Mouse (Mus musculus) neural tube, embryonic 11.5 days (tissue): ENCODE data around the gene Hnrnph3. TPM values are rescaled to one million over a fixed set of nuclear protein-coding genes. Genes with fewer than 3 reads are reported as not detected.

Experiments
- ATAC-seq: fragments of 200-750 bp; cut with Nextera tagmentation; 2 replicates; pipeline ENCODE4 v1.8.0; 2017; ENCODE audit warnings: moderate number of reproducible peaks, mild to moderate bottlenecking, moderate TSS enrichment, moderate library complexity; ENCODE audit not compliant: insufficient read depth, low FRiP score, low TSS enrichment
- DNase-seq: peaks from one replicate; pipeline ENCODE4 v3.0.0-alpha.2; 2015; ENCODE audit warnings: low spot score
- H3K27ac ChIP-seq: fragments of 300-500 bp; sonication (generic); 2 replicates; pipeline ENCODE4 v1.5.1; 2014; ENCODE audit warnings: low read depth, mild to moderate bottlenecking, low read length
- H3K27me3 ChIP-seq: fragments of 300-500 bp; sonication (generic); 2 replicates; pipeline ENCODE4 v1.6.1; 2014; ENCODE audit warnings: mild to moderate bottlenecking, low read length, mixed read lengths; ENCODE audit not compliant: control insufficient read depth, insufficient read depth
- H3K36me3 ChIP-seq: fragments of 300-500 bp; sonication (generic); 2 replicates; pipeline ENCODE4 v1.6.1; 2014; ENCODE audit warnings: mild to moderate bottlenecking, low read length, moderate library complexity, mixed read lengths; ENCODE audit not compliant: control insufficient read depth, insufficient read depth
- H3K4me1 ChIP-seq: fragments of 300-500 bp; sonication (generic); 2 replicates; pipeline ENCODE4 v1.6.1; 2014; ENCODE audit warnings: low read length, mixed read lengths; ENCODE audit not compliant: control insufficient read depth, insufficient read depth
- H3K4me2 ChIP-seq: fragments of 300-500 bp; sonication (generic); 2 replicates; pipeline ENCODE4 v1.6.1; 2014; ENCODE audit warnings: low read depth, mild to moderate bottlenecking, moderate library complexity
- H3K4me3 ChIP-seq: fragments of 300-500 bp; sonication (generic); 2 replicates; pipeline ENCODE4 v1.5.1; 2014; ENCODE audit warnings: low read depth, low read length
- H3K9ac ChIP-seq: fragments of 300-500 bp; sonication (generic); 2 replicates; pipeline ENCODE4 v1.6.1; 2014; ENCODE audit warnings: mild to moderate bottlenecking, low read length
- H3K9me3 ChIP-seq: fragments of 300-500 bp; sonication (generic); 2 replicates; pipeline ENCODE4 v1.6.1; 2016; ENCODE audit warnings: low read length; ENCODE audit not compliant: control insufficient read depth
- WGBS: fragments of 180-500 bp; shearing (Covaris S2); extraction: QIAGEN DNeasy Blood & Tissue Kit; methylation state at CpG from one replicate; pipeline ENCODE4 v1.1.7; 2014; 5-methylcytosine and 5-hydroxymethylcytosine counted together
- polyA plus RNA-seq: library from polyadenylated mRNA; unstranded; fragments of >200 nt; fragmentation: Nextera tagmentation; extraction: Ambion mirVana; gene quantifications from 2 replicates; pipeline ENCODE4 v1.2.1, GENCODE M21; 2014

Gene Hnrnph3
- polyA plus RNA-seq, 1 experiment from 2014 or later, result 159 TPM

DNA sequence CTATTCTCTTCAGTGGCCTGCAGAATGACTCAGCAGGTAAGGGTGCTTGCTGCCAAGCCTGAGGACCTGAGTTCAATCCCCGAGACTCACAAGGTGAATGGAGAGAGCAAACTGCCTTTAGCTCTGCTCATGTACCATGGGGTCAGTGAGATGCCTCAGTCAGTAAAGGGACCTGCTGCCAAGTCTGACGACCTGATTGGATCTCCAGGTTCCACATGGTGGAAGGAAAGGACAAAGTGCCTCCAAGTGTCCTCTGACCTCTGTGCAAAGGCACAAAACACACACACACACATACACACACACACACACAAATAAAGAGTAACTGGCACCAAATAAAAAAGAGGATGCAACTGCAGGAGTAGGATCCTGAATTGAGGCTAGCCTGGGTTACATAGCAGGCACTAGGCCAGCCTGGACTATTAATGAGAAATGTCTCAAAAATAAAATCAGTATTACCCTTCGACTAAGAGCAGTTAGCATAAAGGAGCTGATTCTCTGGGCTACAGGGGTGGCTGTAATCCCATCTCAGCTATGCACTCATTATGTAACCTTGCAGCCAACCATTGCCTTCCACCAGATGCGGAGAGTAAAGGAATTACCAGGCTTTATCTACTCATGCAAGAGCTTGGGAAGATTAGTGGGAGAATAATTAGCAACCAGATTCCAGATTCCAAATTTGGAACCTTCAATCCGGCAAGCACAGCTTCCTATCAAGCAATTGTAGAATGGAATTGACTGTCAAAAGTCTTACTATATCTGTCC, 16.0 kb upstream of the Hnrnph3 start:
- Histone ChIP-seq H3K9me3 (no peaks in the 10 kb centered on the region), H3K4me1 (no peaks in the 10 kb centered on the region), H3K36me3 (no peaks in the 10 kb centered on the region), H3K27ac (no peak overlapping the region), H3K9ac (no peak overlapping the region), H3K27me3 (no peaks in the 10 kb centered on the region), H3K4me2 (no peak overlapping the region), H3K4me3 (no peak overlapping the region)
- 88% methylated on average over 5 of the region's 5 CpGs for WGBS
- ATAC-seq (no peak), DNase-seq (no peak)

DNA sequence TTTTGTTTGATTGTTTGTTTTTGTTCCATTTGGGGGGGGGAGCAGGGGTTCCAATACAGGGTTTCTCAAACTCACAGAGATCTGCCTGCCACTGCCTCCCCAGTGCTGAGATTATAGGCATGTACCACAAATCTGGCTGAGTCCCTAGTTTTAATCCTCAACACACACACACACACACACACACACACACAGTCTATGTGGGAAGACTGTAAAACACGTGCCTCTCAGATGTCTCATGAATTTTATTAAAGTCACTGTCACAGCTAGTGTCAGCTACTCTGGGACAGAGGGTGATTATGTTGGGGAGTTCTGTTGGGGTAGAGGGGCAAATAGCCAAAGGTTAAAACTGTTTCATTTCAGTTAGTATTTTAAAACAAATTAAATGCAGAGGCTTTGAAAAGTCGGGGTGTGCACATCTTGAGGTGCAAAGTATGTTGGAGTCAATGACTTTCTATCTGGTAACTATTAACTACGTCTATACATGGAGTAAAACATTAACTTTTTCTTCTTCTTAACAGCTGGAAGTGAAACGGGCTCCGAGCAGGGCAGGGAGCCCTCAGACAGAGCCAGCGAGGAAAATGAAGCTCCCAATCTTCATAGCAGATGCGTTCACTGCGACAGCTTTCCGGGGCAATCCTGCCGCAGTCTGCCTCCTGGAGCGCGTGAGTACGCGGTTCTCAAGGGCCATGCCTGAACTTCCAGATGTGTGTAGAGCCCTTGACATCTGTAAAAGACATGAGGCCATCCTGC, 14.7 kb upstream of the Hnrnph3 start:
- Histone ChIP-seq H3K36me3 (no peaks in the 10 kb centered on the region), H3K4me3 (no peak overlapping the region), H3K9ac (no peak overlapping the region), H3K4me1 (no peaks in the 10 kb centered on the region), H3K4me2 (no peak overlapping the region), H3K27ac (no peak overlapping the region), H3K9me3 (no peaks in the 10 kb centered on the region), H3K27me3 (no peaks in the 10 kb centered on the region)
- 68% methylated on average over 14 of the region's 14 CpGs for WGBS
- DNase-seq (no peak), ATAC-seq (no peak)

DNA sequence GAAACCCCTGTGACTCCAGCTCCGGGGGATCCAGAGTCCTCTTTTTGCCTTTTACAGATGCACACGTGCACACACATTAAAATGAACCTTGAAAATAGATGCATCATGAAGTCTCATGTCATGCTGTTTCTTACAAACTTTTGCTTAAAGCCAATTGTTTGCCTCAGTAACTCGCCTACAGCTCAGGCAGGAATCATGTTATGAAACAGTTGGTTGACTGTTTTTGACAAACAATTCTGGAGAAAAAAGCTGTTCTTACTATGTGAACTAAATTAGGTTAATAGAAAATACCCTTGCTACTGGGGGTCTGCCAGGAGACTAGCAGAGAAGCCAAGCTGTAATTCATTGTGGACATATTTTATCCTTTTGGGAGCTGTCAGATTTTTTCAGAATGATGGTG, 8.9 kb upstream of the Hnrnph3 start:
- no peak overlapping the region for H3K4me3 ChIP-seq
- H3K4me2 ChIP-seq, result no peak overlapping the region
- H3K4me1 ChIP-seq, result 0 out of 2 replicates have a peak, but pooled peaks cover 4% of the 10 kb centered on the region
- H3K27ac ChIP-seq, result no peak overlapping the region
- H3K9me3 ChIP-seq, result no peaks in the 10 kb centered on the region
- H3K9ac ChIP-seq, result no peak overlapping the region
- 75% methylated on average over 3 of the region's 3 CpGs for WGBS
- no peak for DNase-seq
- ATAC-seq, result no peak
- H3K27me3 ChIP-seq, result no peaks in the 10 kb centered on the region
- no peaks in the 10 kb centered on the region for H3K36me3 ChIP-seq

DNA sequence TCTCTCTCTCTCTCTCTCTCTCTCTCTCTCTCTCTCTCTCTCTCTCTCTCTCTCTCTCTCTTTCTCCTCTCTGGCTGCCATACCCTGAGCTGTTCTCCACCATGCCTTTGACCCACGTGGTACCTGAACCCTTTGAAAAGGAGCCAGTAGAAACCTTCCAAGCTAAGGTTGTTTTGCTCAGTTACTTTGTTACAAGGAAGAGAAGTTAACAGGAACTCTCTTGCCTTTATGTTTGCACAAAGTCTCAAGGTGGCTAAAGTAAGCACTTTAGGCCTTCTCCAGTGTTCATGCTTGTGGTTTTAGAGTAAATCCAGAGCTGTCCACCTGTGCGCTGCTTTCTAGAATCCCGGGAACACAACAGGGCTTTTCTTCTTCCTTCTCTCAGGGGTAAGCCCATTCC, 8.2 kb upstream of the Hnrnph3 start:
- 76% methylated on average over 3 of the region's 3 CpGs for WGBS
- Histone ChIP-seq H3K9me3 (no peaks in the 10 kb centered on the region), H3K9ac (no peak overlapping the region), H3K27ac (no peak overlapping the region), H3K27me3 (no peaks in the 10 kb centered on the region), H3K36me3 (no peaks in the 10 kb centered on the region), H3K4me3 (no peak overlapping the region), H3K4me2 (no peak overlapping the region), H3K4me1 (0 out of 2 replicates have a peak, but pooled peaks cover 4% of the 10 kb centered on the region)
- no peak for DNase-seq
- no peak for ATAC-seq

DNA sequence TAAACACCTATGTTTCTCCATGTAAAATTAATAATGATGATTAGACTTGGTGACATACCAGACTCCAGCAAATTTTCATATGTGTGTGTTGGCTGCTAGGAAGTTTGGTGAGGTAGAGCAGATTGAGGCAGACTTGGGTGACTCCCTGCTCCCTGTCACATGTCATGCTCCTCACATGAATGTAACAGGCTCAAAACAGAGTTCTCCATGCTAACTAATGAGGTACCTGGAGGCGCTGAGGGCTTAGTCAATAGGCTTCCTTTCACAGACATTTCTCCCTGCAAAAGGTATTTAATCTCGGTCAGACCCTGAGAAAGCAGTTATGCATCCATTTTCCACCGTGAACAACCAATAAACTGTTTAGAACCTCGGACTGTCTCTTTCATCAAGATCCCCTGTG, 4.4 kb upstream of the Hnrnph3 start:
- no peak overlapping the region for H3K4me3 ChIP-seq
- 56% methylated on average over 4 of the region's 4 CpGs for WGBS
- peaks cover 16% of the 10 kb centered on the region for H3K4me1 ChIP-seq
- no peak for DNase-seq
- no peaks in the 10 kb centered on the region for H3K36me3 ChIP-seq
- no peak overlapping the region for H3K4me2 ChIP-seq
- no peaks in the 10 kb centered on the region for H3K9me3 ChIP-seq
- H3K27ac ChIP-seq, result 0 out of 2 replicates have a peak overlapping the region, but pooled peaks have one; percentile 3
- no peak for ATAC-seq
- H3K9ac ChIP-seq, result no peak overlapping the region
- no peaks in the 10 kb centered on the region for H3K27me3 ChIP-seq

DNA sequence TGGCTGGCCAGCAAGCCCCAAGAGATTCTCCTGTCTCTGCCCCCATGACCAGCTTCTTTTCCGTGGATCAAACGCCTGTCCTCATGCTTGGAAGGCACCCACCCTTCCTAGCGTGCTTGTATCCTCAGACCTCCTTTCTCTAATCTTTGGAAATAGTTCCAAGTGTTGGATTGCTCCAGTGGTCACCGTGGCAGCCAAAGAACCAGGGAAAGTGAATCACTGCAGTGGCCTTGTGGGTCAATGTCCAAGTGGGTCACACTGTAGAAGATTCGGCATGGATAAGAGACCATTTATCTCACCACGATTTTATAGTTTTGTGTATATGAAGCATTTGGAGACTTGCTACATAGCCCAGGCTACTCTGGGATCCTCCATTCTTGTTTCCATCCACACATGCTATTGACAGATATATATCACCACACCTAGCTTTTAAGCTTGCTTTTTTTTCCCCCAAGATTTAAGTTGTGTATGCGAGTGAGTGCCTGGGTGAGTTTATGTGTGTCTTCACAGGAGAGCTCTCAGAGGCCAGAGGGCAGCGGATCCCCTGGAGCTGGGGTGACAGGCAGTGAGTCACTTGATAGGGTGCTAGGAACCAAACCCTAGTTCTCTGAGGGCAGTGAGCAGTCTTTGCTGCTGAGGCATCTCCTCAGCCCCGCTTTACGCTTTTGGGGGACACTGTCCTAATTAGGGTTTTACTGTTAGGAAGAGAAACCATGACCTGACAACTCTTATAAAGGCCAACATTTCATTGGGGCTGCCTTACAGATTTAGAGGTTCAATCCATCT, 3.6 kb upstream of the Hnrnph3 start:
- ATAC-seq (no peak), DNase-seq (no peak)
- Histone ChIP-seq H3K36me3 (no peaks in the 10 kb centered on the region), H3K27ac (peak overlapping the region; percentile 100; the same call in 1 of the 2 replicates), H3K4me3 (no peak overlapping the region), H3K9ac (no peak overlapping the region), H3K4me1 (peaks cover 16% of the 10 kb centered on the region), H3K27me3 (no peaks in the 10 kb centered on the region), H3K9me3 (no peaks in the 10 kb centered on the region), H3K4me2 (no peak overlapping the region)
- 86% methylated on average over 10 of the region's 10 CpGs for WGBS

DNA sequence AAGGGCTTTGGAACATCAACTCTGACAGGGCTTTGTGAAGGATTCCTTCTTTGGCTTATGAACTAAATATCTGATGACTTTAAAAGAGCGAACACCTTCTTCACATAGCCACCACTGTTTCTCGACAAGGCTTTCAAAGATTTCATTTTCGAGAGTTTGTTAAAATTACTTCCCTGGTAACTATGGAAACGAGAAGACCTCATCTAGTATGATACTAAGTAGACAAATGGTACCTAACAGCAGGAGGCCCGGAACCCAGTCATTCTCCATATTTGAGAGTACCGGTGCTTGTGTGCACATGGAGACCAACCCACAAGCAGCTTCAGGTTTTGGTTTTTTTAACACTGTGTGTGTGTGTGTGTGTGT, 2.8 kb upstream of the Hnrnph3 start:
- peaks cover 16% of the 10 kb centered on the region for H3K4me1 ChIP-seq
- H3K9me3 ChIP-seq, result no peaks in the 10 kb centered on the region
- peak overlapping the region; percentile 29 for H3K4me2 ChIP-seq
- 56% methylated on average over 6 of the region's 6 CpGs for WGBS
- H3K36me3 ChIP-seq, result no peaks in the 10 kb centered on the region
- H3K4me3 ChIP-seq, result no peak overlapping the region
- H3K27me3 ChIP-seq, result no peaks in the 10 kb centered on the region
- H3K27ac ChIP-seq, result peak overlapping the region; percentile 100
- ATAC-seq, result no peak
- peak overlapping the region; percentile 14; the same call in 1 of the 2 replicates for H3K9ac ChIP-seq
- no peak for DNase-seq

DNA sequence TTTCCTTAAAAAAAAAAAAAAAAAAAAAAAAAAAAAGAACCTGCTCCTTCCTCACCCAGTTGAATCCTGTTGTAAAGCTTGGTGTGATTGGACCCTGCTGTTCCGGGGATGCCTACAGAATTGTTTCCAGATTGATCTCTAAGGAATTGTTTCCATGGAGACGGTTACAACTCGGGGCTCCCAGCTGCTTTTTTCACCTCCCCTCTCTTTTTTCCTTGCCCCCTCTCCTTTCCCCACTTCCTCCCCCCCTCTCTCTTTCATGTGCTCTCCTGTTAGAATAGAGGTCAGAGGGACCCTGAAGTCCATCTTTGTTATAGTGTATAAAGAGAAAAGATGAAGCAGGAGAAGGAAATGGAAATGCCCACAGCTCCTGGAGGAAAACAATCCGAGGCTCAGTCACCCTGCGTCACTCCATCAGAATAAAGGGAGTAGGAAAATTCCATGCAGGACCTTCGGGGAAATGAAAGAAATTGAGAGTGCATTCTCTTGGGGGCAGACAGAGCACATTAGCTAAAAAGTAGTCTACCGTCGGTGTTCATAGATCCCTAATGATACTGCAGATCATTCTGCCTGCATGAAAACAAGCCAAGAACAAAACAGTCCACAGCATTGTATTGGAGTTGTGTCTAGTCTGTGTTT, 2.3 kb upstream of the Hnrnph3 start:
- Histone ChIP-seq H3K4me2 (peak overlapping the region; percentile 29), H3K9me3 (no peaks in the 10 kb centered on the region), H3K4me1 (peaks cover 17% of the 10 kb centered on the region), H3K4me3 (no peak overlapping the region), H3K27me3 (no peaks in the 10 kb centered on the region), H3K27ac (peak overlapping the region; percentile 100), H3K36me3 (no peaks in the 10 kb centered on the region), H3K9ac (peak overlapping the region; percentile 14; the same call in 1 of the 2 replicates)
- DNase-seq (peak; percentile 72), ATAC-seq (peak; percentile 6; the same call in 1 of the 2 replicates)
- WGBS, result 17% methylated on average over 8 of the region's 8 CpGs
